Mouse (Mus musculus) right cerebral cortex, postnatal 36 days (tissue): ENCODE results near the gene Tgfbr1.
A peak's percentile ranks its signal among the peaks of the same experiment; 100 is the strongest.
"Not testable (repeated sequence)": the region's sequence is repeated elsewhere in the genome, so short reads cannot be mapped to it uniquely, and the experiment has no call there.

Experiments
- DNase-seq, 2 experiments: peaks; one replicate each; pipeline ENCODE4 v3.0.0; 2022; ENCODE audit warnings: low spot score in 2 of 2, mixed read lengths in 1 of 2

The Tgfbr1 gene

GRCm38 (mm10) chr4:47349759-47350158 is 3.3 kb upstream of the Tgfbr1 start:
- no peak for DNase-seq

DNA sequence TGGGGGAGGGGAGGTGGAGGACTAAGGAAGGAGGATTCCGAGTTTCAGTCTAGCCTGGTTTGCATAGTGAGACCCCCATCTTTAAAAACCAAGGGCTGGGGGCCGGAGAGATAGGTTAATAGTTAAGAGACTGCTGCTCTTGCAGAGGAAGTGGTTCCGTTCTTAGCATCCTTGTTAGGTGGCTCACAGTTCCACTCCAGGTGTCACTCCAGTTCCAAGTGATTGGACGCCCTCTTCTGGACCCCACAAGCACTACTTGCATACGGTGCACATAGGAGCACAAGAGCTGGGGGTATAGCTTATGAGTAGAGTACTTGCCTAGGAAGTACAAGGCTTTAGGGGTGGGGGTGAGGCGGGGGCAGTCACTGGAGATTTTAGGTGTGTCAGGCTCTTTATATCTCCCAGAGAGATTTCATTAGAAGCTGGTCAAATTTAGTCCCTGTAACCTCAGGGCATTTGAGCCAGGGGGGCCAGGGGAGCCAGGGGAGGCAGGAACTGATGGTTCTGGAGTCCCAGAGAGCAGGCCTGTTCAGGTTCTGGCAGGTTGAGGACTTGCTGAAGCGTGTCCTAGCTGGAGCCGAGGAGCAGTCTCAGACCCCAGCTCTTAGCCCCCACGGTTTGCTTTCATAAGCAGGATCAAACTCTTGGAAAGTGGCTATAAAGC is 1.5 kb upstream of the Tgfbr1 start:
- DNase-seq = peak in 1 of 2 experiments; percentile 6

GRCm38 (mm10) chr4:47352061-47352661 is 861 bp upstream of the Tgfbr1 start:
- peak; percentile 79 to 89 for DNase-seq

GRCm38 (mm10) chr4:47353416-47354111 is 542 bp downstream of the Tgfbr1 start:
- no peak for DNase-seq

- DNase-seq = no peak
Measured at GRCm38 (mm10) chr4:47354304-47354703, 1.3 kb downstream of the Tgfbr1 start.

DNA sequence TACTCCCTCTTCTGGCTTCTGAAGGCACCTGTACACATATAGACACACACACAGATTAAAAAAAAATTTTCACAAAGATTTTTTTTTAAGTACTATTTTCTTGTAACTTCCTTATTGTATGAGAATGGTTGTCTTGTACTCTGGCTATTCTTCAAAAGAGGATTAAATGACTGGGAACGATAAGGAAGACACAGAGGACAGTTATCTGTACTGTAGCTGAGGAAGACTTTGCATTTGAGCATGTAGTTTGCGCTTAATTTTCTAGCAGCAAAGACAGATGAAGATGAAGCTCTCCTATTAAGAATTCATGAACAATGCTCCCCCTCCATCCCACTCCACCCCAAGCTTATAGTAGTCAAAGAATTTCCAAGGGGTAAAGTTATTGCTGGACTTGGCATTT is 9.6 kb downstream of the Tgfbr1 start:
- no peak for DNase-seq

DNA sequence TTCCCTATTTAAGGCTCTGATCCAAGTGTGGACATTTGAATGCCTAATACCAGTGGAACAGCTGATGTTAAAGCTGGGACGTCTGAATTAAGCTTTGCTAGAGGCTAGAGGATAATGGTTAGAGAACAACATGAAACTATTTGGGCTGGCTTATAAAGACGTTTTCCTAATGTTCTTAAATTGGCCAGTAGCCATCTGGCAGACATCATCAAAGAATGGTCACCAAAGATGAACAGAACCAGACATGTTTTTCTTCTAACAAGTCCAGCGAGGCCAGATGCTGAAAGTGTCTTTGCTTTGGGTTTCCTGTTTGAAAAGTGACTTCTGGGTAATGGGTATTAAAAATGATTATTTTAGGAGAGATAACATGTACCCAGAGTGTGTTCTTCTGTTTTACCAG is 10.1 kb downstream of the Tgfbr1 start:
- DNase-seq = no peak

- no peak for DNase-seq
Measured at GRCm38 (mm10) chr4:47368717-47369116, 15.7 kb downstream of the Tgfbr1 start.

GRCm38 (mm10) chr4:47378716-47379115 is 25.7 kb downstream of the Tgfbr1 start:
- DNase-seq = no peak

- no peak for DNase-seq
Measured at GRCm38 (mm10) chr4:47382426-47382825, 29.4 kb downstream of the Tgfbr1 start.

GRCm38 (mm10) chr4:47391926-47392325 is 38.9 kb downstream of the Tgfbr1 start:
- not testable (repeated sequence) for DNase-seq

DNA sequence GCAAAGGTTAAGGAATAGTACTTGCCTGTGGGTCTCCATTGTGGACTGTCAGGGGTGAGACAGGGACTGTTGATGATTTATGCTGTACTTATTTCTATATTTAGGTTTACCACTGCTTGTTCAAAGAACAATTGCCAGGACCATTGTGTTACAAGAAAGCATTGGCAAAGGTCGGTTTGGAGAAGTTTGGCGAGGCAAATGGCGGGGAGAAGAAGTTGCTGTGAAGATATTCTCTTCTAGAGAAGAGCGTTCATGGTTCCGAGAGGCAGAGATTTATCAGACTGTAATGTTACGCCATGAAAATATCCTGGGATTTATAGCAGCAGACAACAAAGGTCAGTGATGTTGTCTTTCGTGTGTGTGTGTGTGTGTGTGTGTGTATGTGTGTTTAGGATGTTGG is 43.2 kb downstream of the Tgfbr1 start:
- no peak for DNase-seq

GRCm38 (mm10) chr4:47397951-47398687 is 45.1 kb downstream of the Tgfbr1 start:
- no peak for DNase-seq

- peak in 1 of 2 experiments; percentile 7 for DNase-seq
Measured at GRCm38 (mm10) chr4:47399824-47400223, 46.8 kb downstream of the Tgfbr1 start.

- no peak for DNase-seq
Measured at GRCm38 (mm10) chr4:47400314-47400713, 47.3 kb downstream of the Tgfbr1 start.

DNA sequence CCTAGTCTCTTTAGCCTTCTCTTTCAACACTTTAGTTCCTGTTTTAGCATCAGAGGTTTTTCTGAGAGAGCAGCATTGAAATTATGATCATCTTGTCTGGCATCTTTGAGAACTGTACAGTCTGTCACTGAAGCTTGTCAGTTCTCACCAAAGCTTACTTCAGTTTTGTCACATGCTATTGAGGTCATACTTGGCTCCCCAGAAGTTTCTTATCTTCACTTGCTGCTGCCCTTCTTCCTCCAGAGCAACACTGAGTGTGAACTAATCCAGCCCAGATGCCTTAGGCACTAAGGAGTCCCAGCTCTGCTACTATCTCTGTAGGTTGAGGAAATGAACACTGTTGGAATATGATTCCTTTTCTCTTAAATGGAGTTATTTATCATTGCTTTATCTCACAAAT is 49.2 kb downstream of the Tgfbr1 start:
- no peak for DNase-seq

GRCm38 (mm10) chr4:47404536-47404935 is 51.5 kb downstream of the Tgfbr1 start:
- no peak for DNase-seq

DNA sequence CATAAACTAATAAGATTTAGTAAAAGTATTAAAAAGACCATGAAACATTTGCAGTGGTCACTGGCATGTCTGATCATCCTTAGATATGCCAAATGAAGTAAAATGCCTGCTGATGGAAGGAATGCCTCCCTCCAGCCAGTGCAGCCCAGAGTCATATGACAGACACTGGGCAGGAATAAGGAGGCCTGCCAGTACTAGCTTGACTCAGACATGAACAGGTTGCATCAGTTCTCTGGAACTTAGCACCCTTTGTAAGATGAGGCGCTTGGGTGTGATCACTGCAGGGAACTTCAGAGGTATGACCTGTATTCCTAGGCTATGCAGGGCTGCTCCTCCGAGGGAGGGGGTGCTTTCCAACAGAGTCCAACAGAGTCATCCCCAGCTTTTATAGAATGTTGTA is 54.1 kb downstream of the Tgfbr1 start:
- no peak for DNase-seq

GRCm38 (mm10) chr4:47417871-47418270 is 64.8 kb downstream of the Tgfbr1 start:
- no peak for DNase-seq

DNA sequence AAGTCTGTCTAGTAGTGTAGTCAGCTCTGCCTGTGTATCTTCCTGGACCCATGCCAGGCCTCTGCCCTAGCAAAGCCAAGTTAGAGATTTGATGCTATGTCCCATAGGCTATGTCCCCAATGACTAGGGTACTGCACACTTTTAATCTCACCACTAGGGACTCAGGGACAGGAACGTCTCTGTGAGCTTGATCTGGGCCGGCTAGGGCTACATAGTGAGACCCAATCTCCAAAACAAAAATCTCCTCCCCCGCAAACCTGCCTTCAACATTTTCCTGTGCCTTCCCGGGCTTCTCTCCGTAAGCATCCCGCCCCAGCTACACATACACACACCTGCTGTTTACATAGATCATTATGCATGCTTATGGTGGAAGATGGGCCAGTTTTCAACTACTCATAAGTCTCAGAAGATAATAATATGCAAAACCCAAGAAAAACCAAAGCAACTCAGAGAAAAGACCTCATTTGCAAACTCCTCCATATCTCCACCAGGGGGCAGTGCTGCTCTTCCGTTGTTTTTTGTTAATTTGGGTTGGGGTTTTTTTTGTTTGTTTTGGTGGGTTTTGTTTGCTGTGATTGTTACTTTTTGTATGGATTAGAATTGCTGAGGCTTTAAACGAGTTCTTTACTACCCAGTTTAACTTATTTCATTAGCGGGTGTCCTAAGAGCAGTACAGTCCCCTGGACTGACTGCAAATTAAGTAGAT is 66.4 kb downstream of the Tgfbr1 start:
- no peak for DNase-seq

GRCm38 (mm10) chr4:47420191-47420590 is 67.2 kb downstream of the Tgfbr1 start:
- no peak for DNase-seq

DNA sequence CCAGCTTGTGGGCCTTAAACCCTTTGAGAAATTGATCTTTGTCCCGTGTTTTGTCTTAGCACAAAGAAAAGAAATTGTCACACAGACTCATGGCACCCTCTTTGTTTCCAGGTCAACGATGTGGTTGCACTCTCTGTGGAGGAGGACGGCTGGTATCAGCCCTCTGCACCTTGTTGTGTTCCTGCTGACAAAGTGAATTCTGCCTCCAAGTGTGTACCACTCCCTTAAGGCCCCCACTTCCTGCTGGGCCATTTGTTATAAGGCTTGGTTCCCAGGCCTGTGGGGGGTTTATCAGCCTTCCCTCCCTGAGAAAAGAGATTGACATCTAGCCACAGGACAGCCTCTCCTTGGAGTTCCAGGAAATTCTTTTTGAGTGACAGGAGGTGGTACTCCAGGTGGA is 69.2 kb downstream of the Tgfbr1 start:
- no peak for DNase-seq
